Mouse (Mus musculus) liver, postnatal 0 days (tissue): ENCODE measurements around the gene Nisch. TPM values are rescaled to one million over a fixed set of nuclear protein-coding genes. Genes with fewer than 3 reads are reported as not detected.

Source experiments
- ATAC-seq: fragments of 200-750 bp; cut with Nextera tagmentation; 2 replicates; pipeline ENCODE4 v1.8.0; 2017; ENCODE audit warnings: mild to moderate bottlenecking, moderate library complexity
- DNase-seq: peaks from one replicate; pipeline ENCODE4 v3.0.0-alpha.2; 2016
- H3K27ac ChIP-seq: fragments of 300-500 bp; sonication (generic); 2 replicates; pipeline ENCODE4 v1.5.1; 2014; ENCODE audit warnings: antibody characterized with exemption, moderate library complexity, mild to moderate bottlenecking, low read depth
- H3K27me3 ChIP-seq: fragments of 300-500 bp; sonication (generic); 2 replicates; pipeline ENCODE4 v1.6.1; 2014; ENCODE audit warnings: low read length, control low read depth, mixed read lengths; ENCODE audit not compliant: insufficient read depth
- H3K36me3 ChIP-seq: fragments of 300-500 bp; sonication (generic); replicated peaks from 2 replicates; pipeline ENCODE4 v1.6.1; 2014; ENCODE audit warnings: mild to moderate bottlenecking, control low read depth, low read length, moderate library complexity, mixed read lengths; ENCODE audit not compliant: insufficient read depth
- H3K4me1 ChIP-seq: fragments of 300-500 bp; sonication (generic); 2 replicates; pipeline ENCODE4 v1.6.1; 2014; ENCODE audit warnings: antibody characterized with exemption, mild to moderate bottlenecking, control low read depth; ENCODE audit not compliant: insufficient read depth
- H3K4me2 ChIP-seq: fragments of 300-500 bp; sonication (generic); 2 replicates; pipeline ENCODE4 v1.6.1; 2014; ENCODE audit warnings: low read depth, mild to moderate bottlenecking, low read length, moderate library complexity, mixed read lengths
- H3K4me3 ChIP-seq: fragments of 300-500 bp; sonication (generic); 2 replicates; pipeline ENCODE4 v1.5.1; 2014; ENCODE audit warnings: low read depth, low read length
- H3K9ac ChIP-seq: fragments of 300-500 bp; sonication (generic); replicated peaks from 2 replicates; pipeline ENCODE4 v1.6.1; 2014; ENCODE audit warnings: mild to moderate bottlenecking, moderate library complexity
- H3K9me3 ChIP-seq: fragments of 300-500 bp; sonication (generic); 2 replicates; pipeline ENCODE4 v1.6.1; 2016; ENCODE audit warnings: mild to moderate bottlenecking, control low read depth, low read length, mixed read lengths
- CTCF ChIP-seq: sonication (generic); IDR thresholded peaks from 2 replicates; pipeline ENCODE4 v1.5.1; 2016; ENCODE audit warnings: antibody characterized with exemption, low read depth
- EP300 ChIP-seq: IDR thresholded peaks from 2 replicates; pipeline ENCODE4 v1.6.1; 2016; ENCODE audit warnings: antibody characterized with exemption, low read depth, mild to moderate bottlenecking
- WGBS: fragments of 180-500 bp; shearing (Covaris S2); extraction: QIAGEN DNeasy Blood & Tissue Kit; methylation state at CpG from one replicate; pipeline ENCODE4 v1.1.7; 2014; ENCODE audit not compliant: insufficient replicate concordance; 5-methylcytosine and 5-hydroxymethylcytosine counted together
- polyA plus RNA-seq: library from polyadenylated mRNA; unstranded; fragments of >200 nt; fragmentation: Nextera tagmentation; extraction: Ambion mirVana; gene quantifications from 2 replicates; pipeline ENCODE4 v1.2.1, GENCODE M21; 2015

Nisch gene
- polyA plus RNA-seq, 1 experiment from 2014 or later: 65.0 TPM

DNA sequence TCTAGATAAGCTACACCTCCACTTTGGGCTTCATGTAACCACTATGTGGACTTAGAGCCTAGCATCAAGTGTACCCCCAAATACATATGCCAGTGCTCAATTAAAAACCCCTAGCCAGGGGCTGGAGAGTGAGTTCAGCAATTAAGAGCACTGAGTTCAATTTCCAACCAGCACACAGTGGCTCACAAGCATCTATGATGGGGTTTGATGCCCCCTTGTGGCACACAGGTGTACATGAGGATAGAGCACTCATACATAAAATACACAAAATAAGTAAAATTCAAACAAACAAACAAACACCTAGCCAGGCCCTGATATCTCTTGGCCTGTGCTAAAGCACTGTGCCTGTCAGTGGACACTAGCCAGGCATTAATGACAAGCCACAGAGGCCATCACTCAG, 20.8 kb downstream of the Nisch start:
- no peak overlapping the region for H3K9ac ChIP-seq
- DNase-seq (peak; percentile 50), ATAC-seq (no peak)
- no peak overlapping the region for H3K4me2 ChIP-seq
- H3K36me3 ChIP-seq: peaks cover 61% of the 10 kb centered on the region
- H3K9me3 ChIP-seq: no peaks in the 10 kb centered on the region
- H3K27me3 ChIP-seq: no peaks in the 10 kb centered on the region
- peaks cover 35% of the 10 kb centered on the region for H3K4me1 ChIP-seq
- no peak overlapping the region for H3K4me3 ChIP-seq
- H3K27ac ChIP-seq: peak overlapping the region; percentile 65
- TF ChIP-seq CTCF: peak; percentile 81
- no peak for TF ChIP-seq EP300

DNA sequence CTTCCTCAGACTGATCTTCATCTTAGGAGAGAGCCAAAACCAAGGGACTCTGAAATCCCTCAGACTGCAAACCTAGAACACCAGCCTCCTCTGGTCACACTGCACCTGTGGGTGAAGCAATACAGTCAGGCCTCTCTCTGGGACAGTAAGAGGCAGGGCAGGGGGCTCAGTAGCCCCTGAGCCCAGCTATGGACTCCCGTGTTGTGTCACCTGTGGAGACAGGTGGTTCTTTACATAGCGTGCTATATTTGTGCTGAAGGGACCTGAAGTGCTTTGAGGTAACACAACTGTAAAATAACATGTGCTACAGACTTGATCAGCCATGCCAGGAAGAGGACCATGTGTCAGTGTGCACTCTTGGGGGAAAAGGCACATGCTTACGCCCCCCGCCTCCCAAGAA, 21.2 kb downstream of the Nisch start:
- ATAC-seq: peak; percentile 5; the same call in 1 of the 2 replicates
- TF ChIP-seq CTCF: no peak
- TF ChIP-seq EP300: no peak
- Histone ChIP-seq H3K4me1 (peaks cover 34% of the 10 kb centered on the region), H3K4me2 (no peak overlapping the region), H3K9me3 (no peaks in the 10 kb centered on the region), H3K9ac (peak overlapping the region; percentile 8; the same call in 1 of the 2 replicates), H3K27ac (peak overlapping the region; percentile 65), H3K4me3 (no peak overlapping the region), H3K36me3 (peaks cover 65% of the 10 kb centered on the region), H3K27me3 (no peaks in the 10 kb centered on the region)
- no peak for DNase-seq
- 82% methylated on average over 4 of the region's 4 CpGs for WGBS

GRCm38 (mm10) chr14:31194891-31195513, 21.7 kb downstream of the Nisch start:
- Histone ChIP-seq H3K4me1 (peaks cover 31% of the 10 kb centered on the region), H3K9ac (peak overlapping the region; percentile 16; the same call in 1 of the 2 replicates), H3K4me3 (no peak overlapping the region), H3K4me2 (0 out of 2 replicates have a peak overlapping the region, but pooled peaks have one; percentile 13), H3K9me3 (no peaks in the 10 kb centered on the region), H3K36me3 (peaks cover 66% of the 10 kb centered on the region), H3K27ac (peak overlapping the region; percentile 65), H3K27me3 (no peaks in the 10 kb centered on the region)
- ATAC-seq (peak; percentile 10; the same call in 1 of the 2 replicates), DNase-seq (peak; percentile 47)
- 59% methylated on average over 14 of the region's 14 CpGs for WGBS
- TF ChIP-seq CTCF: no peak
- no peak for TF ChIP-seq EP300

DNA sequence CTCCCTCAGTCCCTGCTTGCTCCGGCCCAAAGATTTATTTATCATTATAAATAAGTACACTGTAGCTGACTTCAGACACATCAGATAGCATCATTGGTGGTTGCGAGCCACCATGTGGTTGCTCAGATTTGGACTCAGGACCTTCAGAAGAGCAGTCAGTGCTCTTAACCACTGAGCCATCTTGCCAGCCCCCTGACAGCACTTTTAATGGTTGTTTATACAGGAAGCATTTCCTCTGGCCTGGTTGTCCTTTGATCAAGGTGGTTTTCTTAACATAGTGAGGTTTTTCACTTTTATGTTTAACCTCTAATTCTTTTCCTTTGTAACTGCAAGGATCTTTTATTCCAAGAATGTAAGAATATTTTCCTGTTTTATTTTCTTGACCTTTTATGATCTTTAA, 22.3 kb downstream of the Nisch start:
- H3K27ac ChIP-seq: 0 out of 2 replicates have a peak overlapping the region, but pooled peaks have one; percentile 65
- TF ChIP-seq EP300 (no peak), CTCF (no peak)
- no peak overlapping the region for H3K4me3 ChIP-seq
- ATAC-seq (no peak), DNase-seq (no peak)
- H3K4me2 ChIP-seq: no peak overlapping the region
- peaks cover 70% of the 10 kb centered on the region for H3K36me3 ChIP-seq
- no peaks in the 10 kb centered on the region for H3K27me3 ChIP-seq
- WGBS: 60% methylated on average over 2 of the region's 2 CpGs
- H3K4me1 ChIP-seq: peaks cover 31% of the 10 kb centered on the region
- no peaks in the 10 kb centered on the region for H3K9me3 ChIP-seq
- no peak overlapping the region for H3K9ac ChIP-seq

DNA sequence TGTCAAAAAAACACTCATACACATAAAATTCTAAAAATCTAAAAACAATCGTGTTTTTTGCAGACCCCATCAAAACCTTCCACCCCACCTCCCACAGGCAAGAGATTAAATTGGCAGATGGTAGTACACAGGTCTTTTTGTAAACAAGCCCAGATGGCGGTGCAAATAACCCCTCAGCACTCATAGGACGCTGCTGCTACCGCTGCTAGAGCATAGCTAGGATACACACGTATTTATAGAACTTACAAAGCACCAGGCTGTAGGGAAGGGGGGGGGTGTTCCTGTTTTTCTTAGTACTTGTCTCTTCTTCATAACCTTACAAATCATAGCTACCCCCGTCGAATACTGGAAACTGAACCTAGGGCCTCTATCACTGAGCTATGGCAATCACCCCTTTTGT, 23.0 kb downstream of the Nisch start:
- peaks cover 31% of the 10 kb centered on the region for H3K4me1 ChIP-seq
- no peaks in the 10 kb centered on the region for H3K27me3 ChIP-seq
- H3K36me3 ChIP-seq: peaks cover 70% of the 10 kb centered on the region
- DNase-seq (no peak), ATAC-seq (no peak)
- H3K9me3 ChIP-seq: no peaks in the 10 kb centered on the region
- peak overlapping the region; percentile 56; the same call in 1 of the 2 replicates for H3K27ac ChIP-seq
- TF ChIP-seq EP300 (no peak), CTCF (no peak)
- H3K9ac ChIP-seq: no peak overlapping the region
- H3K4me3 ChIP-seq: no peak overlapping the region
- 65% methylated on average over 7 of the region's 7 CpGs for WGBS
- H3K4me2 ChIP-seq: no peak overlapping the region

- Histone ChIP-seq H3K36me3 (peaks cover 83% of the 10 kb centered on the region), H3K27me3 (no peaks in the 10 kb centered on the region), H3K4me2 (no peak overlapping the region), H3K4me3 (no peak overlapping the region), H3K4me1 (peaks cover 36% of the 10 kb centered on the region), H3K9me3 (no peaks in the 10 kb centered on the region), H3K27ac (no peak overlapping the region), H3K9ac (no peak overlapping the region)
- ATAC-seq: peak; percentile 46
- no peak for TF ChIP-seq CTCF
- TF ChIP-seq EP300: no peak
- DNase-seq: peak; percentile 70
- WGBS: 56% methylated on average over 2 of the region's 2 CpGs
These were observed 24.8 kb downstream of the Nisch start for GRCm38 (mm10) chr14:31191936-31192335.
